Mouse (Mus musculus): ENCODE measurements at regions not wholly inside any gene's neighbourhood (a gene's known extent, or its start where the extent isn't known, plus 50 kb on each side); places are given as distances from the start of the nearest gene placed in this dataset.

- H3K4me3 ChIP-seq (replicated peaks; ENCODE audit: insufficient read depth, low read depth, low read length): no peak overlapping the region
- WGBS: 40% methylated on average over 4 of the region's 4 CpGs
- no peak overlapping the region for H3K27ac ChIP-seq (ENCODE audit: insufficient read depth, low read length)
- DNase-seq: no peak
- peaks cover 5% of the 10 kb centered on the region; the same call in 1 of the 2 replicates for H3K4me1 ChIP-seq (ENCODE audit: control insufficient read depth, insufficient read depth, low read length)
- no peak for TF ChIP-seq POLR2A (IDR thresholded peaks at IDR 0.05; ENCODE audit: borderline replicate concordance, insufficient read depth, low read length)
- TF ChIP-seq CTCF (IDR thresholded peaks at IDR 0.05; ENCODE audit: borderline replicate concordance, insufficient read depth, low read depth, low read length): no peak
- H3K27me3 ChIP-seq (ENCODE audit: control insufficient read depth, insufficient read depth, low read length): no peaks in the 10 kb centered on the region
Observed at GRCm38 (mm10) chr1:35951082-35951481, 117.1 kb upstream of the Hs6st1 start.

DNA sequence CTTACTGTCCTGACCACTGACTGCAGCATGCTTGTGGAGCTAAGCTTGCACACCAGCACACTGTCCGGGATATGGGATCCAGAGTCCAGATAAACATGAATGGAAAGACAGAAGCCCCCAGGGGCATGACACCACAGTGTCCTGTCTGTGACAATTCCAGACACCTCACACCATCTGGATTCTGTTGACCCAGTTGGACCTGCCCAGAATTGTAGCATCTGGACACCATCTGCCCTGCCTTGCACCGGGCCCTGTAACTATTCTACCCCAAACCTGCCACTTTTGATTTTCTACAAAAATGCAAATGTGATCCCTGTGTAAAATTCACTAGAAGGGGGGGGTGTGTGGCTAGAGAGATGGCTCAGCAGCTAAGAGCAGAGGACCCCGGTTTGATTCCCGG lies 114.5 kb upstream of the Hs6st1 start:
- 85% methylated on average over 4 of the region's 4 CpGs for WGBS
- no peak for DNase-seq
- Histone ChIP-seq H3K27ac (ENCODE audit: insufficient read depth, low read length) (no peak overlapping the region), H3K27me3 (ENCODE audit: control insufficient read depth, insufficient read depth, low read length) (no peaks in the 10 kb centered on the region), H3K4me3 (replicated peaks; ENCODE audit: insufficient read depth, low read depth, low read length) (no peak overlapping the region), H3K4me1 (ENCODE audit: control insufficient read depth, insufficient read depth, low read length) (peaks cover 10% of the 10 kb centered on the region; the same call in 1 of the 2 replicates)
- TF ChIP-seq POLR2A (IDR thresholded peaks at IDR 0.05; ENCODE audit: borderline replicate concordance, insufficient read depth, low read length): no peak
- TF ChIP-seq CTCF (IDR thresholded peaks at IDR 0.05; ENCODE audit: borderline replicate concordance, insufficient read depth, low read depth, low read length): no peak

- DNase-seq: no peak
- no peak overlapping the region for H3K4me3 ChIP-seq (replicated peaks; ENCODE audit: insufficient read depth, low read depth, low read length)
- WGBS: 76% methylated on average over 8 of the region's 8 CpGs
- H3K27ac ChIP-seq (ENCODE audit: insufficient read depth, low read length): no peak overlapping the region
- TF ChIP-seq POLR2A (IDR thresholded peaks at IDR 0.05; ENCODE audit: borderline replicate concordance, insufficient read depth, low read length): no peak
- no peak for TF ChIP-seq CTCF (IDR thresholded peaks at IDR 0.05; ENCODE audit: borderline replicate concordance, insufficient read depth, low read depth, low read length)
- H3K4me1 ChIP-seq (ENCODE audit: control insufficient read depth, insufficient read depth, low read length): peaks cover 30% of the 10 kb centered on the region
- H3K27me3 ChIP-seq (ENCODE audit: control insufficient read depth, insufficient read depth, low read length): no peaks in the 10 kb centered on the region
Observed at GRCm38 (mm10) chr1:35957425-35958372, 110.5 kb upstream of the Hs6st1 start.

GRCm38 (mm10) chr1:35959729-35960128 lies 108.5 kb upstream of the Hs6st1 start:
- no peaks in the 10 kb centered on the region for H3K27me3 ChIP-seq (ENCODE audit: control insufficient read depth, insufficient read depth, low read length)
- WGBS: 16% methylated on average over 4 of the region's 4 CpGs
- TF ChIP-seq POLR2A (IDR thresholded peaks at IDR 0.05; ENCODE audit: borderline replicate concordance, insufficient read depth, low read length): no peak
- peak; percentile 82 to 91 for DNase-seq
- H3K27ac ChIP-seq (ENCODE audit: insufficient read depth, low read length): peak overlapping the region; percentile 49; the same call in 1 of the 2 replicates
- peaks cover 30% of the 10 kb centered on the region for H3K4me1 ChIP-seq (ENCODE audit: control insufficient read depth, insufficient read depth, low read length)
- H3K4me3 ChIP-seq (replicated peaks; ENCODE audit: insufficient read depth, low read depth, low read length): no peak overlapping the region

DNA sequence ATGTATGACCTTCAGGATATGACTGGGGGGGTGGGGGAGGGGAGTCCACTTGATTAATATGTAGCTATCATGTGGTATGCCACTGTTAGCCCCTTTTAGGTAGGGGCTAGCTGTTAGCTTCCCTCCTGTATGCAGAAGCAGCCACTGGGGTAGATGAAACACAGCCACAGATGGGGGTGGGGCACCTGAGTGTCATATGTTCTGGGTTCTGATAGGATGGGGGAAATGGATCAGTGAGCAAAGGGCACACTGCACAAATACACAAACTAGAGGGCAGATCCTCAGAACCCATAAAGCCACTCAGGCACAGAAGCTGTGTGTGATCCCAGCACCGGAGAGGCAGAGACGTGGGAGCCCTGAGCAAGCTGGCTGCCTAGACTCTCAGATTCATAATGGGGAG lies 107.4 kb upstream of the Hs6st1 start:
- no peak for TF ChIP-seq POLR2A (IDR thresholded peaks at IDR 0.05; ENCODE audit: borderline replicate concordance, insufficient read depth, low read length)
- no peak for TF ChIP-seq CTCF (IDR thresholded peaks at IDR 0.05; ENCODE audit: borderline replicate concordance, insufficient read depth, low read depth, low read length)
- Histone ChIP-seq H3K27me3 (ENCODE audit: control insufficient read depth, insufficient read depth, low read length) (no peaks in the 10 kb centered on the region), H3K4me3 (replicated peaks; ENCODE audit: insufficient read depth, low read depth, low read length) (no peak overlapping the region), H3K4me1 (ENCODE audit: control insufficient read depth, insufficient read depth, low read length) (peaks cover 27% of the 10 kb centered on the region), H3K27ac (ENCODE audit: insufficient read depth, low read length) (no peak overlapping the region)
- DNase-seq: no peak
- 98% methylated on average over 2 of the region's 2 CpGs for WGBS

GRCm38 (mm10) chr1:35961923-35962322 lies 106.3 kb upstream of the Hs6st1 start:
- WGBS: 92% methylated on average over 6 of the region's 6 CpGs
- peaks cover 25% of the 10 kb centered on the region for H3K4me1 ChIP-seq (ENCODE audit: control insufficient read depth, insufficient read depth, low read length)
- H3K27me3 ChIP-seq (ENCODE audit: control insufficient read depth, insufficient read depth, low read length): no peaks in the 10 kb centered on the region
- TF ChIP-seq CTCF (IDR thresholded peaks at IDR 0.05; ENCODE audit: borderline replicate concordance, insufficient read depth, low read depth, low read length): no peak
- no peak for TF ChIP-seq POLR2A (IDR thresholded peaks at IDR 0.05; ENCODE audit: borderline replicate concordance, insufficient read depth, low read length)
- DNase-seq: no peak
- no peak overlapping the region for H3K27ac ChIP-seq (ENCODE audit: insufficient read depth, low read length)
- H3K4me3 ChIP-seq (replicated peaks; ENCODE audit: insufficient read depth, low read depth, low read length): no peak overlapping the region

- H3K27ac ChIP-seq (ENCODE audit: insufficient read depth, low read length): no peak overlapping the region
- no peak overlapping the region for H3K4me3 ChIP-seq (replicated peaks; ENCODE audit: insufficient read depth, low read depth, low read length)
- H3K27me3 ChIP-seq (ENCODE audit: control insufficient read depth, insufficient read depth, low read length): no peaks in the 10 kb centered on the region
- TF ChIP-seq CTCF (IDR thresholded peaks at IDR 0.05; ENCODE audit: borderline replicate concordance, insufficient read depth, low read depth, low read length) (no peak), POLR2A (IDR thresholded peaks at IDR 0.05; ENCODE audit: borderline replicate concordance, insufficient read depth, low read length) (no peak)
- no peak for DNase-seq
- H3K4me1 ChIP-seq (ENCODE audit: control insufficient read depth, insufficient read depth, low read length): peaks cover 5% of the 10 kb centered on the region
Observed at GRCm38 (mm10) chr1:35968489-35968888, 99.7 kb upstream of the Hs6st1 start.
